Mouse (Mus musculus) liver, embryonic 16.5 days (tissue): ENCODE data around the gene Gm5134. TPM values are rescaled to one million over a fixed set of nuclear protein-coding genes. Genes with fewer than 3 reads are reported as not detected.
"Not testable (repeated sequence)": the region's sequence is repeated elsewhere in the genome, so short reads cannot be mapped to it uniquely, and the experiment has no call there.

Experiments
- ATAC-seq: fragments of 200-750 bp; cut with Nextera tagmentation; 2 replicates; pipeline ENCODE4 v1.8.0; 2017; ENCODE audit warnings: low read depth, mild to moderate bottlenecking, moderate number of reproducible peaks, moderate library complexity
- H3K27ac ChIP-seq: fragments of 300-500 bp; sonication (generic); 2 replicates; pipeline ENCODE4 v1.5.1; 2014; ENCODE audit warnings: mild to moderate bottlenecking, low read length
- H3K27me3 ChIP-seq: fragments of 300-500 bp; sonication (generic); 2 replicates; pipeline ENCODE4 v1.6.1; 2014; ENCODE audit warnings: low read depth, low read length, mixed read lengths; ENCODE audit not compliant: control insufficient read depth, insufficient read depth
- H3K36me3 ChIP-seq: fragments of 300-500 bp; sonication (generic); 2 replicates; pipeline ENCODE4 v1.6.1; 2014; ENCODE audit warnings: mild to moderate bottlenecking; ENCODE audit not compliant: control insufficient read depth, insufficient read depth
- H3K4me1 ChIP-seq: fragments of 300-500 bp; sonication (generic); 2 replicates; pipeline ENCODE4 v1.6.1; 2014; ENCODE audit warnings: low read depth, low read length, mixed read lengths; ENCODE audit not compliant: control insufficient read depth
- H3K4me2 ChIP-seq: fragments of 300-500 bp; sonication (generic); 2 replicates; pipeline ENCODE4 v1.6.1; 2014; ENCODE audit warnings: low read depth, low read length, mixed read lengths
- H3K4me3 ChIP-seq: fragments of 300-500 bp; sonication (generic); 2 replicates; pipeline ENCODE4 v1.5.1; 2014; ENCODE audit warnings: low read depth, mild to moderate bottlenecking, low read length
- H3K9ac ChIP-seq: fragments of 300-500 bp; sonication (generic); 2 replicates; pipeline ENCODE4 v1.6.1; 2014; ENCODE audit warnings: low read depth, low read length
- H3K9me3 ChIP-seq: fragments of 300-500 bp; sonication (generic); replicated peaks from 2 replicates; pipeline ENCODE4 v1.6.1; 2016; ENCODE audit warnings: low read length; ENCODE audit not compliant: control insufficient read depth
- WGBS: fragments of 180-500 bp; shearing (Covaris S2); extraction: QIAGEN DNeasy Blood & Tissue Kit; methylation state at CpG from one replicate; pipeline ENCODE4 v1.1.7; 2014; ENCODE audit not compliant: insufficient replicate concordance; 5-methylcytosine and 5-hydroxymethylcytosine counted together
- polyA plus RNA-seq: library from polyadenylated mRNA; unstranded; fragments of >200 nt; fragmentation: Nextera tagmentation; extraction: Ambion mirVana; gene quantifications from 2 replicates; pipeline ENCODE4 v1.2.1, GENCODE M21; 2015

Gm5134 gene
- polyA plus RNA-seq, 1 experiment from 2014 or later: 0.06 TPM

DNA sequence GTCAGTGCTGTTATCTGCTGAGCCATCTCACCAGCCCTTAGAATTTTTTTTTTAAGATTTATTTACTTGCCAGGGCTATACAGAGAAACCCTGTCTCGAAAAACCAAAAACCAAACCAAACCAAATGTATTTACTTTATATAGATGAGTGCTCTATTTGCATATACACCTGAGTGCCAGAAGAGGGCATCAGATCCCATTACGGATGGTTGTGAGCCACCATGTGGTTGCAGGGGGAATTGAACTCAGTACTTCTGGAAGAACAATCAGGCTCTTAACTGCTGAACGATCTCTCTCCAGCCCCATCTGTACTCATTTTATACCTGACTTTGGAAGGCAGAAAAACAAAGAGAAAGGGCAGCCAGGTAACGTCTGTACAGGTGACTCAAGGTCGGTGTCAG is 20.9 kb downstream of the Gm5134 start:
- H3K9ac ChIP-seq: no peak overlapping the region
- H3K4me1 ChIP-seq: peaks cover 2% of the 10 kb centered on the region; the same call in 1 of the 2 replicates
- no peak for ATAC-seq
- no peak overlapping the region for H3K4me3 ChIP-seq
- H3K27me3 ChIP-seq: no peaks in the 10 kb centered on the region
- no peak overlapping the region for H3K4me2 ChIP-seq
- no peak overlapping the region for H3K27ac ChIP-seq
- 59% methylated on average over 5 of the region's 5 CpGs for WGBS
- H3K9me3 ChIP-seq: no peaks in the 10 kb centered on the region; the same call in 1 of the 2 replicates
- no peaks in the 10 kb centered on the region for H3K36me3 ChIP-seq

DNA sequence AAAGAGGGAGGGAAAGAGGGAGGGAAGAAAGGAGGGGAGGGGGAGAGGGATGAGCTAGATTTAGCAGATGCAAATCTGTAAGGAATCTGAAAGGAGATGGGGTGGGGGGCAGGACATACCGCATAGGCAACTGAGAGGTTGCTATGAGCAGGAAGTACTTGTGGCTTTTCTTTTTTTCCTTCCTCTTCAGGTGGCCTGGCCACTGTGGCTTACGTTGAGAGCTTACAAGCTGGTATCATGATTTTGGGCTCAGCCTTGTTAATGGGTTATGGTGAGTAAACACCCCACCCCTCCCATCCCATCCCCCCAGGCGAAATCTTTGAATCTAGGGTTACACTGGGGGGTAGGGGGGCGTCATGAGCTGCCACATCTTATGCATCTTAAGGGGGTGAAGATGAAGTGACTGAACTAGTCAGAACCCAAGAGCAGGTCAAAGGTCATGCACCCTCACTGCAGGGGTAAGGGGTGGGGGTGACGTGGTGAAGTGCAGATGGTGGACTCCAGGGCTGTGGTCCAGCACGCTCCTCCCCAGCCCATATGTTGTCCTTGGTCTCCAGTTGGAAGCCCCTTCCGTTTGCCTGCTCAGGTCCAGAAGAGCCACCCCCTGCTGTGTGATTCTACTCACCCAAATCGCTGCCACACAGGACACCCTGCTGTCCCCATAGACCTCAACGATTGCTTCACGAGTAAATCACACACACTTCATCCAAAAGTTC is 24.0 kb downstream of the Gm5134 start:
- Histone ChIP-seq H3K4me1 (peaks cover 2% of the 10 kb centered on the region; the same call in 1 of the 2 replicates), H3K4me2 (no peak overlapping the region), H3K36me3 (no peaks in the 10 kb centered on the region), H3K27ac (no peak overlapping the region), H3K4me3 (no peak overlapping the region), H3K9ac (no peak overlapping the region), H3K27me3 (no peaks in the 10 kb centered on the region), H3K9me3 (no peaks in the 10 kb centered on the region)
- WGBS: 30% methylated on average over 10 of the region's 10 CpGs
- ATAC-seq: no peak

DNA sequence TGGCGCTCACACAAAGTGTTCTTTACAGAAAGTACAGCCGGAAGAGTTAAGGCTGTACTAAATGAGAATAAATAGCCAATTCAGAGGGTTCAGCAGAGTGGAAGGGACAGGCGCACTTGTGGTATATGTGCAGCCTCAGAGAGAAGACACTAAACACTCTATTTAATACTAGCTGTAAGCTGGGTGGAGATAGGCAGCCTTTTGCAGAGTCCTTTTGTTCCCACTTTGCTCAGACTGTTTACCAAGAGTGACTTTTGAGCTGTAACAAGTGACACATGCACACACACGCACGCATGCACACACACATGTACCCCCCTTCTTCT is 24.5 kb downstream of the Gm5134 start:
- no peaks in the 10 kb centered on the region for H3K27me3 ChIP-seq
- H3K9me3 ChIP-seq: no peaks in the 10 kb centered on the region
- no peak overlapping the region for H3K4me3 ChIP-seq
- no peak overlapping the region for H3K9ac ChIP-seq
- no peak for ATAC-seq
- WGBS: 67% methylated on average over 5 of the region's 5 CpGs
- H3K27ac ChIP-seq: no peak overlapping the region
- no peak overlapping the region for H3K4me2 ChIP-seq
- H3K4me1 ChIP-seq: peaks cover 2% of the 10 kb centered on the region; the same call in 1 of the 2 replicates
- H3K36me3 ChIP-seq: no peaks in the 10 kb centered on the region

DNA sequence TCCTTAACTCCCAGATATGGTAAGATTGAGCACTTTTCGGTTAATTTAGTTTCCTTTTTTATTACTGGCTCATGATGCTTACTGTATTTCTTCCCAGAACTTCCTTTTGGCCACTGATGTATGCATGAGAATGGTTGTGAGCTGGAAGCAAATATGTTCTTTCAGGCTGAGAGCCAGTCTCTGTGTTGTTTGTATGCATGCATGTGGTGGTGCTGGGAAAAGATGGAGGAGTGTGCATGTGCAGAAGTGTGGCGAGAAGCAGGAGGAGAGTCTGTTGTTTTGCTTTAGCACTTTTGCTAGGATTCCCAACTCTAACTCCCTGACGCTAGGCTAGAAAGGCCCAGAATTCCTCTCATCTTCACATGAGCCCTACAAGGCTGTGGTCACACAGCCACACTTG is 25.1 kb downstream of the Gm5134 start:
- H3K9me3 ChIP-seq: no peaks in the 10 kb centered on the region
- H3K4me1 ChIP-seq: peaks cover 2% of the 10 kb centered on the region; the same call in 1 of the 2 replicates
- H3K27ac ChIP-seq: no peak overlapping the region
- no peaks in the 10 kb centered on the region for H3K36me3 ChIP-seq
- no peak overlapping the region for H3K4me3 ChIP-seq
- no peak overlapping the region for H3K9ac ChIP-seq
- 71% methylated on average over 3 of the region's 3 CpGs for WGBS
- H3K4me2 ChIP-seq: no peak overlapping the region
- no peaks in the 10 kb centered on the region for H3K27me3 ChIP-seq
- no peak for ATAC-seq

DNA sequence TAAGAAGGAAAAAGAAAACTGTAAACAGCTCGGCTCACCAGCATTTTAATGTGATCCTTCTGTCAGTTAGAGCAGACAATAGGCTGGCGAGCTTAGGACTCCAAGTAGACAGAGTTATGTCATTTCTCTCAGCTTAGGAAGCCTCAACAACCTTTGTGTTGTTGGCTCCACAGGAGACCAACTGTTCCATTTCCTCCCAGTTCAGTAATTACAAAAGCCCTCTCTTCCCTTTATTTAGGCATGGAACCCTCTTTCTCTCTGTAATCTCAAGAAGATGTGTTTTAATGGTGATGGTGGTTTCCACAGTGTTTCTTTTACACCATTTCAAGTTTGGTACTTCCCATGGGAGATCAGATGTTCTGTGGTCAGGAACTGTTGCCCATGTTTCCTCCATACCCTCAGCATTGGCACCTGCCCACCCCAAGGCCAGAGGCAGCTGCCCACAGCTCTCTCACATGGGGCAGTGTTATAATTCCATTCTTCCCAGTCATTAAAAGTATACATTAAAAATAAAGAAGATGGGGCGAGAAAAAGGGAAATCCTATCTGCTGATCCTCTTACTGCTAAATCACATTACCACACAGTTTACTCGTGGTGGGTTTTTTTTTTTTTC is 36.2 kb downstream of the Gm5134 start:
- WGBS: 47% methylated on average over 4 of the region's 4 CpGs
- H3K27me3 ChIP-seq: no peaks in the 10 kb centered on the region
- no peak for ATAC-seq

DNA sequence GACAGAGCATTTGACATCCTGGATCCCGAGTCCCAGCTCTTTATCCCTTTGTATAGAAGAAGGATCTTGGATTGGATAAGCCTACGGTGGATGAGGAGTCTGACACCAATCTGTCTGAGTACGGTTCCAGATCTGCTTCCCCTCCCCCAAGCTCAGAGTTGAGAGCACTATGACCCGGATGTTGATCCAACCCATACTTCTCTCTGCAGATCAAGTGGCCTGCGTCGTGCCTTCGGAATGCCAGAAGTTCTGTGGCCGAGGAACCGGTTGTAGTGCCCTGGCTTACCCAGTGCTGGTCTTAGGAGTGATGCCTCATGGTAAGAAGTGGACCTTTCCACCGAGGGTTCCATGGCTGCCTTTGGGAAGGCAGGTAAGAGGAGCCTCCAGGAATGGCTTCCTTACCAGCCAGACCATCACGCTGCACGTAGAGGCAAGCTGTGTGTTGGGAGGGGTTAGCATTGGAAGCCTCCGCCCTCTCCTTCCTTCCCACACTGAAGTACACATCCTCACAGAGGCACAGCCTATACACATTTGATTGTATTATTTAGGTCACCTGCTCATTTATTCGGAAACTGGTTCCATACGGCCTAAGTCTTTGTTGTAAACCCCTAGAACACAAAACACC is 39.4 kb downstream of the Gm5134 start:
- 69% methylated on average over 15 of the region's 15 CpGs for WGBS

More for the DNA sequence above, 36.2 kb downstream of the Gm5134 start:
- H3K4me2 ChIP-seq: no peak overlapping the region
- H3K36me3 ChIP-seq: no peaks in the 10 kb centered on the region
- H3K27ac ChIP-seq: no peak overlapping the region
- H3K4me1 ChIP-seq: no peaks in the 10 kb centered on the region
- H3K9me3 ChIP-seq: no peaks in the 10 kb centered on the region
- H3K4me3 ChIP-seq: no peak overlapping the region
- H3K9ac ChIP-seq: no peak overlapping the region

DNA sequence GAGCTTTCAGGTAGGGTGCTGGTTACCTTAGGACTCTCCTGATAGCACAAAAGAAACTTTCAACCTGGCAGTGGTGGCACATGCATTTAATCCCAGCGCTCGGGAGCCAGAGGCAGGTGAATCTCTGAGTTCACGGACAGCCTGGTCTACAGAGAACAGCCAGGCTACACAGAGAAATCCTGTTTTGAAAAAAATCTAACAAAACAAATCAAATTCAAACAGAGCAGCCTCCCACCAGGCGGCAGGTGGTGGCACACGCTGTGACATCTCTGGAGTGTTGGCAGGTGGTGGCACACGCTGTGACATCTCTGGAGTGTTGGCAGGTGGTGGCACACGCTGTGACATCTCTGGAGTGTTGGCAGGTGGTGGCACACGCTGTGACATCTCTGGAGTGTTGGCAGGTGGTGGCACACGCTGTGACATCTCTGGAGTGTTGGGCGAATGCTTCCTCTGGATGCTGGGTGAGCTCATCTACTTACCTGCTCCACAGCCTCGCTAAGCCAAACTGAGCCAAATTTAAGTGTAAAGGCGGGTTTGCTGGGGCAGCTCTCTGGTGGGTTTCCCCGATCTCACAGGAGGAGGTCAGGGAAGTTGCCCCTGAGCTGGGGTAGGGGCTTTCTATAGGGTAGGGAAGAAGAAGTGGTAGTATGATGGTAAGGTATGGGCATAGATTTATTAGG is 40.4 kb downstream of the Gm5134 start:
- H3K4me1 ChIP-seq, H3K4me2 ChIP-seq, H3K9ac ChIP-seq, ATAC-seq, H3K4me3 ChIP-seq, H3K9me3 ChIP-seq, H3K27me3 ChIP-seq, H3K36me3 ChIP-seq, H3K27ac ChIP-seq: not testable (repeated sequence)
- 71% methylated on average over 11 of the region's 13 CpGs for WGBS

More for the DNA sequence above, 39.4 kb downstream of the Gm5134 start:
- H3K9ac ChIP-seq: no peak overlapping the region
- no peak for ATAC-seq
- H3K27ac ChIP-seq: no peak overlapping the region
- H3K4me3 ChIP-seq: no peak overlapping the region
- no peaks in the 10 kb centered on the region for H3K27me3 ChIP-seq
- no peaks in the 10 kb centered on the region for H3K9me3 ChIP-seq
- no peak overlapping the region for H3K4me2 ChIP-seq
- H3K36me3 ChIP-seq: no peaks in the 10 kb centered on the region
- no peaks in the 10 kb centered on the region for H3K4me1 ChIP-seq

DNA sequence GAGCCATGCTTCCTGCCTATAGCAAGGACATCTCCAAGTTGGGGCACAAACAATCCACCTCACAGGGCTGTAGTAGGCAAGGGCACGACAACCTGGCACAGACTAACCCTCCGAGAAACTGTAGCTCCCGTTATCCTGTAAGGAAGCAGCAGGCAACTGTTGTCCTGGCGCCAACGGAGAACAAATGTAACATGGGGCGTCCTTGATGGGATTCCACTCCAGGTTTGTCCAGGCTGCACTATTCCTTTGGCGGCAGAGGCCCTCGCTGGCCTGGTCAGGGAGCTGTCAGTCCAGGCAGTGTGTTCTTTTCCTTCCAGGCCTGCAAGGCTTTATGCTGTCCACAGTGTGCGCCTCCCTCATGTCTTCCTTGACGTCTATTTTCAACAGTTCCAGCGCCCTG is 41.1 kb downstream of the Gm5134 start:
- no peak overlapping the region for H3K4me2 ChIP-seq
- 75% methylated on average over 11 of the region's 11 CpGs for WGBS
- H3K27ac ChIP-seq: no peak overlapping the region
- H3K4me3 ChIP-seq: no peak overlapping the region
- no peaks in the 10 kb centered on the region for H3K4me1 ChIP-seq
- H3K27me3 ChIP-seq: no peaks in the 10 kb centered on the region
- H3K36me3 ChIP-seq: no peaks in the 10 kb centered on the region
- no peaks in the 10 kb centered on the region for H3K9me3 ChIP-seq
- ATAC-seq: no peak
- no peak overlapping the region for H3K9ac ChIP-seq

DNA sequence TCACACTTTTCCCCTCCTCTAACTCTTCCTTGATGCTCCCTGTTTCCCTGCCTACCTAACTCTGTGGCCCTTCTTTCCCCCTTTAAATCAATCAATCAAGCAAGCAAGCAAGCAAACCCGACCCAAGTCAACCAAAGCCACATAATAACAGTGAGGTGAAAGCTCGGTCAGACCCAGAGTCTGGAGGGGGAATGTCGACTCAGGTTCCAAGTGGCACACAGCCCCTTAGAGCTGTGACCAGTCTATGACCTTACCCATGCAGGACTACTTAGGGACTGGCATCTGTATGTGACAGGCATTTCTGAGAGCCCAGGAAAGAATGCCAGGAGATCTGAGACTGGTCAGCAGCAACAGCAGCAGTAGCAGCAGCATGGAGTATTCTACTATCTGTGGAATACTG is 42.0 kb downstream of the Gm5134 start:
- Histone ChIP-seq H3K27ac (no peak overlapping the region), H3K27me3 (no peaks in the 10 kb centered on the region), H3K4me3 (no peak overlapping the region), H3K36me3 (no peaks in the 10 kb centered on the region), H3K4me2 (no peak overlapping the region), H3K4me1 (no peaks in the 10 kb centered on the region), H3K9me3 (no peaks in the 10 kb centered on the region), H3K9ac (no peak overlapping the region)
- 35% methylated on average over 3 of the region's 3 CpGs for WGBS
- ATAC-seq: no peak
